Mouse (Mus musculus) E14TG2a.4 (cell line): Measurements from ENCODE around the gene Zic5.
A peak's percentile ranks its signal among the peaks of the same experiment; 100 is the strongest.

Source experiments
- H3K27me3 ChIP-seq: 2 replicates; pipeline ENCODE4 v1.6.1; 2014; ENCODE audit warnings: low read length, control low read depth; ENCODE audit not compliant: insufficient read depth
- H3K36me3 ChIP-seq: 2 replicates; pipeline ENCODE4 v1.6.1; 2014; ENCODE audit warnings: low read length, control low read depth; ENCODE audit not compliant: insufficient read depth
- H3K4me1 ChIP-seq: replicated peaks from 2 replicates; pipeline ENCODE4 v1.6.1; 2014; ENCODE audit warnings: low read depth, low read length, control low read depth
- H3K4me3 ChIP-seq: replicated peaks from 2 replicates; pipeline ENCODE4 v1.5.1; 2014; ENCODE audit warnings: mild to moderate bottlenecking, low read length
- H3K9me3 ChIP-seq: 2 replicates; pipeline ENCODE4 v1.6.1; 2014; ENCODE audit warnings: low read length, control low read depth
- CTCF ChIP-seq: conservative IDR thresholded peaks from 2 replicates; pipeline ENCODE4 v1.5.1; 2014; ENCODE audit warnings: low read length
- NANOG ChIP-seq: IDR thresholded peaks from 2 replicates; pipeline ENCODE4 v1.6.1; 2014; ENCODE audit warnings: borderline replicate concordance, low read length, mixed read lengths
- POU5F1 ChIP-seq: IDR thresholded peaks from 2 replicates; pipeline ENCODE4 v1.6.1; 2014; ENCODE audit warnings: low read length, borderline replicate concordance

Gene Zic5

DNA sequence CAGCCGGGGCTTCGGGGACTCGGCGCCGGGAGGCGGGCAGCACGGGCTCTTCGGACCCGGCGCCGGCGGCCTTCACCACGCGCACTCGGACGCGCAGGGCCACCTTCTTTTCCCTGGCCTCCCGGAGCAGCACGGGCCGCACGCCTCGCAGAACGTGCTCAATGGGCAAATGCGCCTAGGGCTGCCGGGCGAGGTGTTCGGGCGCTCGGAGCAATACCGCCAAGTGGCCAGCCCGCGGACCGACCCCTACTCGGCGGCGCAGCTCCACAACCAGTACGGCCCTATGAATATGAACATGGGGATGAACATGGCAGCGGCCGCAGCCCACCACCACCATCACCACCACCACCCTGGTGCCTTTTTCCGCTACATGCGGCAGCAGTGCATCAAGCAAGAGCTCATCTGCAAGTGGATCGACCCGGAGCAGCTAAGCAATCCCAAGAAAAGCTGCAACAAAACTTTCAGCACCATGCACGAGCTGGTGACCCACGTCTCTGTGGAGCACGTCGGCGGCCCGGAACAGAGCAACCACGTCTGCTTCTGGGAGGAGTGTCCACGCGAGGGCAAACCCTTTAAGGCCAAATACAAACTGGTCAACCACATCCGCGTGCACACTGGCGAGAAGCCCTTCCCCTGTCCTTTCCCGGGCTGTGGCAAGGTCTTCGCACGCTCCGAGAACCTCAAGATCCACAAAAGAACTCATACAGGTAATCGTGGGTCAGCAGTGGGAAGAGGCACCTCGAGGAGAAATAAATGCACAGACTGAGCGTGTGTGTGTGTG, 10.8 kb upstream of the Zic5 start:
- Histone ChIP-seq H3K27me3 (peaks cover 51% of the 10 kb centered on the region), H3K36me3 (peaks cover 34% of the 10 kb centered on the region), H3K4me1 (peaks cover 66% of the 10 kb centered on the region), H3K9me3 (no peaks in the 10 kb centered on the region), H3K4me3 (peak overlapping the region; percentile 91)
- TF ChIP-seq POU5F1: no peak
- TF ChIP-seq NANOG: no peak
- no peak for TF ChIP-seq CTCF

DNA sequence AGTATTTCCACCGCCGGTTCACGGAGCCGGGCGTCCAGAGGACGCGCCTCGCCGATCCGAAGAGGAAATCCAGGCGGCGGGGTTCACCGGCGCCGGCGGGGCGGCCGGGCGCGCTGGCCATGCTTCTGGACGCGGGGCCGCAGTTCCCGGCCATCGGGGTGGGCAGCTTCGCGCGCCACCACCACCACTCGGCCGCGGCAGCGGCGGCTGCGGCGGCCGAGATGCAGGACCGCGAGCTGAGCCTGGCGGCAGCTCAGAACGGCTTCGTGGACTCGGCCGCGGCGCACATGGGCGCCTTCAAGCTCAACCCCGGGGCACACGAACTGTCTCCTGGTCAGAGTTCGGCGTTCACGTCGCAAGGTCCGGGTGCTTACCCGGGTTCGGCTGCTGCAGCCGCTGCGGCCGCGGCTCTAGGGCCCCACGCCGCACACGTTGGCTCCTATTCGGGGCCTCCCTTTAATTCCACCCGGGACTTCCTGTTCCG, 10.1 kb upstream of the Zic5 start:
- Histone ChIP-seq H3K36me3 (peaks cover 31% of the 10 kb centered on the region), H3K4me1 (peaks cover 66% of the 10 kb centered on the region)
- TF ChIP-seq CTCF (no peak), NANOG (no peak), POU5F1 (no peak)

DNA sequence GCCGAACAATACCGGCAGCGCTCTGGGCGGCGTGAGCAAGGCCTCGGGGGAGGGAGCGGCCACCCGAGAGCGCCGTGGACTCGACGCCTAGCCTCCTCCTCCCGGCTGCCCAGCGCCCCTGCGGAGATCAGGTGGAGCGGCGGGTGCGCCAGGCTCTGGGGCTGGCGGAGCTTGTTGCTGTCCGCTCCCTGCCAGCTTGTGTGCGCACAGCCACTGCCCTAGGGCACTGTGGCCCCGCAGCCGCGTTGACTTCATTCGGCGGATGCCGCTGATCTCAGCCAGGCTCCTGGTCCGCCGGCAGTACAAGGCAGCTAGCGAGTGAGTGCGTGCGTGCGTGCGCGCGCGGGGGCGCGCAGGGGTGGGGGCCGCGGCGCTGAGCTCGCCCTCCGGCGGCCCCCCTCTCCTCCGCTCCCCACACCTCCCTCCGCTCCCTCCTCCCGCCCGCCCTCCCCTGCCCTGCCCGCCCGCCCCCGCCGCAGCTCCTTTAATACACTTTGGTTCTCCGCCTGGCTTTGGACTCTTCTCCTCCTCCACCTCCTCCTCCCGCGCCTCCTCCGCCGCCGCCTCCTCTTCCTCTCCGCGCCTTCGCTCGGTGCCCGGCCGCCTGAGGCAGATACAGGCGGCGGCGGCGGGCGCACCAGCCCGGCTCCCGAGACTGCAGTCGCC, 9.5 kb upstream of the Zic5 start, which contains the start of gene Zic2:
TSS of gene Zic2 (plus strand) at position 545 of the 666 bp plus-strand sequence.
- Histone ChIP-seq H3K4me1 (peaks cover 64% of the 10 kb centered on the region), H3K36me3 (peaks cover 27% of the 10 kb centered on the region), H3K4me3 (peak within 1 kb of the TSS; percentile 91), H3K9me3 (no peaks in the 10 kb centered on the region), H3K27me3 (peaks cover 47% of the 10 kb centered on the region)
- no peak for TF ChIP-seq POU5F1
- TF ChIP-seq CTCF: no peak
- no peak for TF ChIP-seq NANOG

More for the DNA sequence above, 10.1 kb upstream of the Zic5 start:
- Histone ChIP-seq H3K27me3 (peaks cover 51% of the 10 kb centered on the region), H3K4me3 (peak overlapping the region; percentile 91), H3K9me3 (no peaks in the 10 kb centered on the region)

DNA sequence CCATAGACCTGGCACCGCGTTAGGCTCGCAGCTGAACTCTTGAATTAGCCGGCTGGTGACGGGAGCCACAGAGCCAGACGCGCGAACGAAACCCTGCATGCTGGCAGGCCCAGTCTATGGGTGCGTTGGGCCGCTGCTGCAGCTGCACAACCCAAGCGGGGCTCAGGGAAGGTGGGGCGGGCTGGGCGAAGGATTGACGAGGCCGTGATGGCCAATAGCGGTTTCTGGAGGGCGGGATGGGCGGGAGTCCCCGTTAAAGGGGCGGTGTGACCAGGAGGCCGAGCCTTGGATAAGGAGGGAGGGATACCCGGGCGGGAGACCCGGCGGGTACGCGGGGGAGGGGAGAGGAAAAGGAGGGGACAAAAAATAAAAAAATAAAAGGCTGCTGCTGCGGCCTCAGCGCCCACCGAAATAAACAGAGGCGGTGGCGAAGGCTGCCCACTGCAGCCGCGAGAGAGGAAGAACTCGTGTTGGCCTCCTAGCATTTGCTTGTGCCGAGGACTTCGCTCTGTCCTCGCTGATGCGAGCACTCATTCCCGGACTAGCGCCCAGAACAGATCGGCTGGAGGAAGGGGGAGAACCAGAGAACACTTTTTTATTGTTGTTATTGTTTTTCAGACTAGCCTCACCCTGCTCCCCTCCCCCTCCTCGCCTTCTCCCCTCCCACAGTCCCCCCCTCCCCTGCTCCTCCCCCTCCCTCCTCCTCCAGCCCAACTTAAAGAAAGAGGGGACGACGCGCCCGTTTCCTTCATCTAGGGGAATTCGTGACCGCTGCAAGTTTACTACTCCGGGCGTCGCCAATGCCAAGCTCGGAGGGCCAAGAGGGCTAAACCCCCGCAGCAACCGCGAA, 8.8 kb upstream of the Zic5 start:
- Histone ChIP-seq H3K27me3 (peaks cover 48% of the 10 kb centered on the region), H3K36me3 (peaks cover 22% of the 10 kb centered on the region), H3K4me3 (peak overlapping the region; percentile 91), H3K9me3 (no peaks in the 10 kb centered on the region), H3K4me1 (peaks cover 67% of the 10 kb centered on the region)
- TF ChIP-seq NANOG: no peak

DNA sequence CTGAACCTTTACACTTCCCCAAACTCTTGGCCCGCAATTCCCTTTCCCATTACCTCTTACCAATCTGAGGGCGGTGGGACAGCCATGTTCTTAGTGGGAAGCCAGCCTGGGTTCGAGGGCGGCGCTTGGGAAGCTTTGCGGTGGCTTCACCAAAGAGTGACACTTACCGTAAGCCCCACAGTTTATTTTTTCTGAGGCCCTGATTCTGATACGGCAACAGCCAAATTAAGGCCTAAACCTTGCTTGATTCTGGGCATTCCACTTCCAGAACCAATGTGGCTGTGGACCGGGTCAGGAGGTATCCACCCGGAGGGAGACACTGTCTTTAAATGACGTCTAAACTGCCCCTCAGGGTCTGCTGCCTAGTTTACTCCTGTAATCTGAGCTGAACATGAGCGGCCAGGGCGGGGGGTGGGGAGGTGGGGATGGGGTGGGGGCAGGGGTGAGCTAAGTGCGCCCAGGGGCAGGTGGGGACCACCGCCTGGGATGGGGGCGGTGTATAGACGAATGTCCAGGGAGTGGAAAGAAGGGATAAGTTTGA, 7.8 kb upstream of the Zic5 start:
- TF ChIP-seq CTCF: no peak
- TF ChIP-seq POU5F1: no peak
- TF ChIP-seq NANOG: no peak

DNA sequence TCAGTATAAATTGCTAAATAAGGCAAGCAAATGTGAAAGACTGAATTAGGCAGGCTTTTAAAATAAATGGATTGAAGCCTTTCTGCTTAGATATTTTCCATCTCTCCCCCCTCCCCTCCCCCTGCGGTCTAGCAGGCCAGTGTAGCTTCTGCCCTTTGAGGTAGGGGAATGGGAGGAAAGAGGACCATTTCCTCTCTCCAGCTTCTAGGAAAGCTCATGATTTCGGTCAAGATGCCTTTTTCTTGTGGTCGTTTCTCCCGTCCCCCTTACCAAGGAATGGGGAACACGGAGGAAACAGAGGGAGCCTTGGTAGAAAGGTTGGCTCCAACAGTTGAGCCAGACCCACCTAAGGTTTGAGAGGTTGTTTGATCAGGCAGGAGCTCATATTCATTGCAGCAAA, 7.2 kb upstream of the Zic5 start:
- Histone ChIP-seq H3K4me3 (peak overlapping the region; percentile 54), H3K9me3 (no peaks in the 10 kb centered on the region), H3K36me3 (peaks cover 10% of the 10 kb centered on the region), H3K27me3 (peaks cover 41% of the 10 kb centered on the region), H3K4me1 (peaks cover 70% of the 10 kb centered on the region)
- TF ChIP-seq NANOG: no peak
- no peak for TF ChIP-seq POU5F1
- no peak for TF ChIP-seq CTCF

More for the DNA sequence above, 7.8 kb upstream of the Zic5 start:
- Histone ChIP-seq H3K9me3 (no peaks in the 10 kb centered on the region), H3K4me3 (peak overlapping the region; percentile 91), H3K36me3 (peaks cover 16% of the 10 kb centered on the region), H3K4me1 (peaks cover 70% of the 10 kb centered on the region), H3K27me3 (peaks cover 46% of the 10 kb centered on the region)

DNA sequence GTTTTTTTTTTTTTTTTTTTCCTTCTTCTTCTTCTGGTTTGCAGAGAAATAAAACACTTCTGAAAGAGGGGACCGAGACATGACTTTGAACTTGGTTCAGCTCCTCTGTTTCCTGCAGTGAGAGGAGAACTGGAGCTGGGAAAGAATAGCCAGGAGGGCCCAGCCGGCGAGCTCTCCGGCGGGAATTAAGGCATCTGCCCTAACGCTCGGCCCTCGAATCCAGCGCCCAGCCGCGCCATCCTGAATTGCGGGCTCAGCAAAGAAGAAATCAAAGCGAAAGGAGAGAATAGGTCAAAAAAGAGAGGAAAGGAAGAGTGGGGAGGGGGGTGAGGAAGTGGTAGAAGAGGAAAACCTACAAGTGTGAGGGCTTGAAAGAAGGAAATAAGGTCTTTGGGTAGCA, 6.7 kb upstream of the Zic5 start:
- Histone ChIP-seq H3K4me3 (peak overlapping the region; percentile 54), H3K9me3 (no peaks in the 10 kb centered on the region), H3K4me1 (peaks cover 70% of the 10 kb centered on the region), H3K27me3 (peaks cover 36% of the 10 kb centered on the region), H3K36me3 (peaks cover 6% of the 10 kb centered on the region)
- TF ChIP-seq NANOG (no peak), CTCF (no peak), POU5F1 (no peak)

DNA sequence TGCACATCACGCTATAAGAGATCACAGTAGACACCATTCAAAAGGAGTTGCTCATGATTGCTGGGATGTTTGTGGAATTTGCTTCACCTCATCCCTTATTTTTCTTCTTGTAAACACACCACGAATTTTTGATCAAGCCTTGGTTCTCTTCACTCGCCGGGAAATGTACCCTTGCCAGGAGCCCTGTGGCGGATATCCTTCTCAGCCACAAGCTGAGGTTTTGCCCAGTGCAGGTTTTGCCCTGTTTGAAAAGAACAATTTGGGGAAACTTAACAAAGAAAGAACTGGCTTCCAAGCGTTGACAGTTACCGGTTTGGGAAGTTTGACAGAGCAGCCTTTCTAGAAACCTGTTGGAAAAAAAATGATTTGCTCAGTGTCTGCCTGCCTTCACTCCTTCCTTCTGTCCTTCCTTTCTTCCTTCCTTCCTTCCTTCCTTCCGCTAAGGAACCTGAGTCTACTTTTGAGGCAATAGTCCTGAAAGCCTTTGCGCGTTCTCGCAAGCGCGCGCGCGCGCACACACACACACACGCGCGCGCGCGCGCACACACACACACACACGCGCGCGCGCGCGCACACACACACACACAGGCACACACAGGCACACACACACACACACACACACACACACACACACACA, 6.1 kb upstream of the Zic5 start:
- Histone ChIP-seq H3K27me3 (peaks cover 30% of the 10 kb centered on the region), H3K4me1 (peaks cover 70% of the 10 kb centered on the region), H3K4me3 (no peak overlapping the region), H3K9me3 (no peaks in the 10 kb centered on the region), H3K36me3 (peaks cover 5% of the 10 kb centered on the region)
- no peak for TF ChIP-seq POU5F1
- TF ChIP-seq CTCF: no peak
- TF ChIP-seq NANOG: no peak
